Mouse (Mus musculus) G1E-ER4 (cell line): ENCODE results near the gene Gsk3a. TPM values are rescaled to one million over a fixed set of nuclear protein-coding genes. Genes with fewer than 3 reads are reported as not detected.

Experiments used
- GATA1 ChIP-seq: IDR thresholded peaks from one replicate; pipeline ENCODE4 v1.8.0; 2012; ENCODE audit warnings: low read length, inconsistent platforms
- polyA plus RNA-seq: library from polyadenylated mRNA; stranded (reverse); fragments of >175 nt; gene quantifications from 2 replicates; pipeline ENCODE4 v1.2.3, GENCODE M21; 2012

Gene Gsk3a
- polyA plus RNA-seq, result 169 and 188 TPM in 2 replicates

DNA sequence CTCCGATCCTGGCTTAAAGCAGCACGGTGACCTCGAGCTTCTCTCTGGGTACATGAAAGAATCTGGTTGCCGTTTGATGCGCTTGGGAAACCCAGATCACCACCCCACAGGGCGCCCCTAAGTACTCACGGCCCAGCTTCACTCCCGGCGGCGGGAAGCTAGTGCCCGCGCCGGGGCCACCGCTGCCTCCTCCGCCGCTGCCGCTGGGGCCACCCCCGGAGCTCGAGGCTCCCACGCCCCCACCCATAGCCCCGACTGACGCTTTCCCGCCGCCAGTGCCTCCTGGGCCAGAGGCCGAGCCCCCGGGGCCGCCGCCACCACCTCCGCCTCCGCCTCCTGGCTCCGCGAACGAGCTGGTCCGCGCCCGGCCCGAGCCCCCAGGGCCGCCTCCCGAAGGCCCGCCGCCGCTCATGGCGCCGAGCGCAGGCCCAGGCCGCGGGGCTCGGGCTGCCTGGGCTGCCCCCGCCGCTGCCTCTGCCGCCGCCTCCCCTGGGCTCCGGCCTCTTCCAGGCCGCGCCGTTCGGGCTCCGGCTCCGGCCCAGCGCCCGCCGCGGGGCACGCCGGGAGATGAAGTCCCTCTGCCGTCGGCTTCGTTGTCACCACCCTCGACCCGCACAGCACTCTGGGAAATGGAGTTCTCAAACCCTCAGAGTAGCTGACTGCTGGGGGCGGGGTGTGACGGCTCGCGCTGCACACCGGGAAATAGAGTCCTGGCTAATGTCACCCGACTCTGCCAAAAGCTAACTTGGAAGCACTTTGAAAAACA, at the start of gene Gsk3a:
TSS of gene Gsk3a (minus strand) at position 603 of the 766 bp plus-strand sequence.
- TF ChIP-seq GATA1, result no peak

GRCm38 (mm10) chr7:25286989-25287388, 49.3 kb upstream of the Gsk3a start:
- TF ChIP-seq GATA1, result no peak

- TF ChIP-seq GATA1, result no peak
Observed at GRCm38 (mm10) chr7:25285511-25286238, 48.0 kb upstream of the Gsk3a start.

DNA sequence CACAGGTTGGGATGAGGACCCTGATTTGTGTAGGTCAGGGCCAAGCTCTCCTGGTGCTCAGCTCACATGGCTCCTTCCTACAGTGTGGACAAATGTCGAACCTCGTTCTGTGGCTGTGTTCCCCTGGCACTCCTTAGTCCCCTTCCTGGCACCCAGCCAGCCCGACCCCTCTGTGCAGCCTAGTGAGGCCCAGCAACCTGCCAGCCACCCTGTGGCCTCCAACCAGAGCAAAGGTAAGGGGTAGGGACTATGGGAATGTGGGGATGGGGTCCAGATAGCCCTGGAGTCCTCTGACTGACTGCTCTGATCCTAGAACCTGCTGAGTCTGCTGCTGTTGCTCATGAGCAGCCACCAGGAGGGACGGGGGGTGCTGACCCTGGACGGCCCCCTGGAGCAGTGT, 47.1 kb upstream of the Gsk3a start:
- no peak for TF ChIP-seq GATA1

GRCm38 (mm10) chr7:25284171-25284570, 46.5 kb upstream of the Gsk3a start:
- TF ChIP-seq GATA1, result no peak

DNA sequence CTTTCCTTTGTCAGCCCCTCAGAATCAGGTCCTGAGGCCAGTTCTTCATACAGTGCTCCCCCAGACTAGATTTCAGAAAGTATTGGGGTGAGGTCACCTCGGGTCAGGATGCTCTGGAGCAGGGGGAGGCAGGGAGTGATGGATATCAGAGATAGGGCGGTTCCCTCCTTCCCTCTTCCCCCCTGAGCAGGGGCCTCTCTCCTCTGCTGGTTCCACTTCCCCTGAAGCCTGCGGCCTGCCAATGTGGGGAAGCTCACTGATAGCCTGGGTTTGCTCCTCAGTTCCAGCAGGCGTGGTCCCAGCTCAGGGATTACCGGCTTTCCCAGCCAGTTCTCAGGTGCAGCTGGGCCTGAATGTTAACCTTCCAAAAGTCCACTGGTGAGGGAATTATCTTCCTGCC, 46.0 kb upstream of the Gsk3a start:
- no peak for TF ChIP-seq GATA1

- no peak for TF ChIP-seq GATA1
Observed at GRCm38 (mm10) chr7:25282731-25283211, 45.1 kb upstream of the Gsk3a start.

DNA sequence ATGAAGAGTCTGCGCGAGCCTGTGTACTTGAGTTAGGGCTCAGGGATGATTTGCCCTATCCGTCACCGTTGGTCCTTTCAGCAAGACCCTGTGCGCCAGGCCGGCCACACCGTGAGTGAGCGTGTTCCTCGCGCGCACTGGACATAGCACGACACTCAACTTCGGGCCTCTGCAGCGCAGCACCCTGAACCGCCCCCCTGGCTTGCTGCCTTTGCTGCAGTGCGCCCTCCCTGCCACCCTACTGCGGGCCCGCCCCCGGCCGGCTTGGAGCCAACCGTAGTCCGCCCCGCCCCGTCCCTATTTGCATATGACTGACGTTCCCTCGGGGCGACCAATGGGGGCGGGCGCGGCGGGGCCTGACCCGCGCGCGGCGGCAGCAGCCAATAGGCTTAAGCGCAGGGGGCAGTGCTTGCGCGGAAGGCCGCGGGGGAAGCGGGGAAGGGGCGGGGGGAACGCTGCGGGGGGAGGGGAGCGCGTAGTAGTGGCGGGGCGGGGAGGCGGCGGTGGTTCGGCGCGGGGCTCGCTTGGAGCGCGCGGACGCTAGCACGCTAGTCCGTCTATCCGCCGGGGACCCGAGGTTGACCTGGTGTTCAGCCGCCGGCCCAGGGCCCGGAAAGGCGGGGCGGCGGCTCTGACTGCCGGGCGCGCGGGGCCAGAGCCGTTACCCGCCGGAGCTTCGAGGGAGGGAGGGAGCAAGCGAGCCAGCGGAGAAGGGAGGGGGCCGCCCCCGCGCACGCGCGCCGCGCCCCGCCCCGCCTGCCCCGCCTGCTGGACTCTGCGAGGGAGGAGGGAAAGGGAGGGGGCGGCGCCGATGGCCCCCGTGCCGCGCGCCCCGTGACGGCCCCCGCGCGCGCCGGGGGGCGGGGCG, 44.3 kb upstream of the Gsk3a start:
- no peak for TF ChIP-seq GATA1

GRCm38 (mm10) chr7:25281166-25281733, 43.6 kb upstream of the Gsk3a start:
- no peak for TF ChIP-seq GATA1

DNA sequence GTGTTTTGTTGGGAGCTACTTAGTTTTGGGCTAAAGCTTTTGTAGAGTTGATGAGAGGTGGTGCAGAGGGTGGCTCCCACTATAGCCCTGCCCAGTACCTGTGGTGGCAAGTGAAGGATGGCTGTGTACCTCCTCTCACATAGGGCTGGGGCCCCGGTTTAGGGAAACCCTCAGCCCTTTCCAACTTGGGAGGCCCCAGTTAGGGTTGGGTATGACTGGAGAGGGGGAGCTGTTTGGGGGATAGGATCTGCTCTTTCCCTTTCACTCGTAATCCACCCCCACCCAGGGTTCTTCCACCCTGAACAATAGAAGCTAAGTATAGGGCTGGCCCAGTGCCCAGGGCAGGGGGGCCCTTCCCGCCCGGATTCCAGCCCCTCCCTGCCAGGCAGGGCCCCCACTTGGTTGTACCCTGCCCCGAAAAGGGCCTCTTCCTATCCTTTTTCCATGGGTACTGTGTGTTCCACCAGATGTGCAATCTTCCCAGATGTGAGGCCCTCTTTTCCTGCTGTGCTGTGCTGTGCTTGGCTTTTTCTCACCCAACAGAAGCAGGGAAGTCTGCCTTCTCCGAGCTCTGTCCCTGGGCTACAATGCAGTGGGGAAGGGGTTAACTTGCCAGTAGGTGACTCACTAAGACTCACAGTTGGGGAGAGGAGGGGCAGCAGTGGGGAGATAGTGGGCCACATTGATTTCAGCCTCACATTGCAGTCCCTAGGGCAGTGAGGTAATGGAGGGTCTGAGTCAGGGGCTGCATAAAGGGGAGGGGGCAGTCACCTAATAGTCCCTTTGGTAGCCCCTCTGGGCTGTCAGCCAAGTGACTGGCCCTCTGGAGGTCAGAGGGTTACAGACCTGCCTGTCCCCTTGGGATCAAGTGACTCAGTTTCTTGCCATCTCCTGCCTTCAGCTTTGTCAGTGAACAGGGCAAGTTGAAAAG, 42.5 kb upstream of the Gsk3a start:
- TF ChIP-seq GATA1, result no peak

DNA sequence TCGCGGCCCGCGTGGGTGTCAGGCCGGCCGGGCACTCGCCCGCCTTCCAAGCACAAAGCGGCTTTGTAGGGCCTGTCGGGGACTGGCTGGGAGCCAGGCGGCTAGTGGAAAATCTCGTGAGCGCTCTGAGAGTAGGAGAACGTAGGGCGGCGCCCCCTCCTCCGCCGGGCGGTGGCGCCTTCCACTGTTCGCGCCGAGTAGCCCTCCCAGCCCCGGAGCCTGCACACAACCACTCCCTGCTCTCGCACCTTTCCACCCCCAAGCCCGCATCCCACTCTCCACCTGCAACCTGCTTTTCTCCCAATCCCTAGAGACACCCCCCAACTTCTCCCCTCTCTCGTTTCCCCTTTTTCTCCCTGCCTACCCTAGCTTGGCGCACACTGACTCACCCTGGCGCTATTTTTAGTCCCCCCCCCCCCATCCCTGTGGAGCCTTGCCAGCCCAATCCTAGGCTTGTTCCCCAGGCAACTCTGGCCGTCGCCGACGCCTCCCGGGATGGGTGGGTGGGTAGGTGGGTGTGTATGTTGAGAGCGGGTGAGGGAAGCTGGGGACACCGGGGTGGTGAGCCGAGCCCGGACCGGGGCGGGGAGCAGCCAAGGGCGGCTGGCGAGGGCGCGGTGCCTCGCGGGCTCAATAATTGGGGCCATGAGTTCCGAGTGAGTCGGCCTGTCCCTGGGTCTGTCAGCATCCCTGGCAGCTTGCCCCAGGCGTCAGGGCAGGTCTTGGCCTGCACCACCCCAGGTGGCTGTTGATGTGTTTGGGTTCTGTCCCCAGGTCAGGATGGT, 41.6 kb upstream of the Gsk3a start:
- TF ChIP-seq GATA1, result no peak

- TF ChIP-seq GATA1, result no peak
Observed at GRCm38 (mm10) chr7:25278341-25279075, 40.9 kb upstream of the Gsk3a start.

GRCm38 (mm10) chr7:25277998-25278340, 40.3 kb upstream of the Gsk3a start:
- no peak for TF ChIP-seq GATA1
